Mouse (Mus musculus): ENCODE results near the gene Kcnj14. TPM values are rescaled to one million over a fixed set of nuclear protein-coding genes. Genes with fewer than 3 reads are reported as not detected.

Kcnj14 gene
- polyA plus RNA-seq, 1 experiment = 2.1 TPM

GRCm38 (mm10) chr7:45833148-45833790 lies 8.7 kb upstream of the Kcnj14 start:
- no peak for DNase-seq (ENCODE audit: extremely low spot score in 1 of 2, low spot score in 1 of 2)

GRCm38 (mm10) chr7:45832428-45832827 lies 7.8 kb upstream of the Kcnj14 start:
- no peak for DNase-seq (ENCODE audit: extremely low spot score in 1 of 2, low spot score in 1 of 2)

GRCm38 (mm10) chr7:45831128-45831525 lies 6.5 kb upstream of the Kcnj14 start:
- no peak for DNase-seq (ENCODE audit: extremely low spot score in 1 of 2, low spot score in 1 of 2)

- DNase-seq (ENCODE audit: extremely low spot score in 1 of 2, low spot score in 1 of 2) = peak; percentile 75 to 90
These were observed 6.0 kb upstream of the Kcnj14 start, which contains the start of gene Grwd1 for GRCm38 (mm10) chr7:45830427-45831127. Gene Grwd1 (minus strand): TSS chr7:45830944.

- DNase-seq (ENCODE audit: extremely low spot score in 1 of 2, low spot score in 1 of 2) = no peak
These were observed 2.0 kb upstream of the Kcnj14 start for GRCm38 (mm10) chr7:45826631-45827030.

GRCm38 (mm10) chr7:45820913-45821312 lies 3.7 kb downstream of the Kcnj14 start:
- DNase-seq (ENCODE audit: extremely low spot score in 1 of 2, low spot score in 1 of 2) = no peak

GRCm38 (mm10) chr7:45819843-45820242 lies 4.7 kb downstream of the Kcnj14 start:
- no peak for DNase-seq (ENCODE audit: extremely low spot score in 1 of 2, low spot score in 1 of 2)

- no peak for DNase-seq (ENCODE audit: extremely low spot score in 1 of 2, low spot score in 1 of 2)
These were observed 8.6 kb downstream of the Kcnj14 start for GRCm38 (mm10) chr7:45815984-45816351.

GRCm38 (mm10) chr7:45815323-45815983 lies 9.1 kb downstream of the Kcnj14 start:
- no peak for DNase-seq (ENCODE audit: extremely low spot score in 1 of 2, low spot score in 1 of 2)

GRCm38 (mm10) chr7:45814841-45815240 lies 9.7 kb downstream of the Kcnj14 start:
- no peak for DNase-seq (ENCODE audit: extremely low spot score in 1 of 2, low spot score in 1 of 2)

GRCm38 (mm10) chr7:45813787-45814779 lies 10.5 kb downstream of the Kcnj14 start, which contains the start of gene Cyth2:
Gene Cyth2 (minus strand): TSS chr7:45814581.
- peak; percentile 100 for DNase-seq (ENCODE audit: extremely low spot score in 1 of 2, low spot score in 1 of 2)

- no peak for DNase-seq (ENCODE audit: extremely low spot score in 1 of 2, low spot score in 1 of 2)
These were observed 11.7 kb downstream of the Kcnj14 start for GRCm38 (mm10) chr7:45812921-45813320.

GRCm38 (mm10) chr7:45809276-45810075 lies 15.1 kb downstream of the Kcnj14 start:
- DNase-seq (ENCODE audit: extremely low spot score in 1 of 2, low spot score in 1 of 2) = no peak

- DNase-seq (ENCODE audit: extremely low spot score in 1 of 2, low spot score in 1 of 2) = no peak
These were observed 16.1 kb downstream of the Kcnj14 start for GRCm38 (mm10) chr7:45808471-45808870.

- DNase-seq (ENCODE audit: extremely low spot score in 1 of 2, low spot score in 1 of 2) = no peak
These were observed 18.6 kb downstream of the Kcnj14 start for GRCm38 (mm10) chr7:45805941-45806340.

GRCm38 (mm10) chr7:45802551-45802950 lies 22.0 kb downstream of the Kcnj14 start:
- DNase-seq (ENCODE audit: extremely low spot score in 1 of 2, low spot score in 1 of 2) = no peak

- peak; percentile 88 to 97 for DNase-seq (ENCODE audit: extremely low spot score in 1 of 2, low spot score in 1 of 2)
These were observed 23.2 kb downstream of the Kcnj14 start for GRCm38 (mm10) chr7:45801348-45801747.

- DNase-seq (ENCODE audit: extremely low spot score in 1 of 2, low spot score in 1 of 2) = no peak
These were observed 23.9 kb downstream of the Kcnj14 start for GRCm38 (mm10) chr7:45800546-45801204.

- DNase-seq (ENCODE audit: extremely low spot score in 1 of 2, low spot score in 1 of 2) = no peak
These were observed 24.6 kb downstream of the Kcnj14 start for GRCm38 (mm10) chr7:45800001-45800400.
